Mouse (Mus musculus) adrenal gland, postnatal 25 days (tissue): ENCODE results near the gene Ntng1. TPM values are rescaled to one million over a fixed set of nuclear protein-coding genes. Genes with fewer than 3 reads are reported as not detected.

ENCODE experiments used
- DNase-seq: peaks from one replicate; pipeline ENCODE4 v3.0.0; 2021; ENCODE audit warnings: mixed read lengths
- total RNA-seq: library from RNA; stranded (reverse); gene quantifications from 2 replicates; pipeline ENCODE4 v1.2.3, GENCODE M21; 2021

Ntng1 gene
- total RNA-seq, 1 experiment from 2014 or later, result 1.7 TPM

- DNase-seq, result no peak
Observed at GRCm38 (mm10) chr3:110054125-110054524, 89.7 kb downstream of the Ntng1 start.

DNA sequence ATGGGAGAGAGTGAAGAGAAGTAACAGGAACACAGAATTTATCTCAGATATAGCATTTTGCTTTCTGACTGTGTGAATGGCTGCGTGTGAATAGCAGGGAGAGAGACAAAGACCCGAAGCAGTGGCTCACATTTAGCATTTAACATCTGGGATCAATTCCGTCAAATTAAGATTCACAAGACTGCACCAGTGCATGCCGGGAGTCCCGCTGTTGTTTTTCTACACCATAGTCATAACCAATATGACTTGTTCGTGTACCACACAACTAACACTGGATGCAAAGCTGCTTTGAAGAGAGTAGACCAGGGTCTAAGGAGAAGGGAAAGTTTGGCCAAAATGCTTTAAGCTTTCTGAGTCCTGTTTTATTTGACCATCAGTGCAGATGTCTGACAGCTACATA lies 95.7 kb downstream of the Ntng1 start:
- DNase-seq, result no peak

DNA sequence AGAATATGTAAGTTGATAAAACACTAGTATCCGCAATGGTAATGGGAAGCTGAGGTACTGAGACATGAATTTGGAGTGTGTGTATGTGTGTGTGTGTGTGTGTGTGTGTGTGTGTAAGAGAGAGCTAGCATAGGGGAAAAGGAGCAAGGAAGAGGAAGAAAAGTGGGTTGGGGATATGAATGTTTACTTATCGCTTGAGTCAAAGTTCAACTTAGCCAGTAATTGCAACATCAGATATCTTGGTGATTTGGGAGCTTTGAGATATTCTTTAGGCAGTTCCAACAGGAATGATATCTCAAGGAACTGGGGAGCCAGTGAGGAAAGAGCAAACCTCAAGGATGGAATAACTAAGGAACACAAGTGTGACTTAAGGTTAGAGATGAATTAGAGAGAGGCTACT lies 97.1 kb downstream of the Ntng1 start:
- DNase-seq, result no peak

GRCm38 (mm10) chr3:110044209-110044608 lies 99.6 kb downstream of the Ntng1 start:
- no peak for DNase-seq

- DNase-seq, result no peak
Observed at GRCm38 (mm10) chr3:110043641-110044187, 100.1 kb downstream of the Ntng1 start.

DNA sequence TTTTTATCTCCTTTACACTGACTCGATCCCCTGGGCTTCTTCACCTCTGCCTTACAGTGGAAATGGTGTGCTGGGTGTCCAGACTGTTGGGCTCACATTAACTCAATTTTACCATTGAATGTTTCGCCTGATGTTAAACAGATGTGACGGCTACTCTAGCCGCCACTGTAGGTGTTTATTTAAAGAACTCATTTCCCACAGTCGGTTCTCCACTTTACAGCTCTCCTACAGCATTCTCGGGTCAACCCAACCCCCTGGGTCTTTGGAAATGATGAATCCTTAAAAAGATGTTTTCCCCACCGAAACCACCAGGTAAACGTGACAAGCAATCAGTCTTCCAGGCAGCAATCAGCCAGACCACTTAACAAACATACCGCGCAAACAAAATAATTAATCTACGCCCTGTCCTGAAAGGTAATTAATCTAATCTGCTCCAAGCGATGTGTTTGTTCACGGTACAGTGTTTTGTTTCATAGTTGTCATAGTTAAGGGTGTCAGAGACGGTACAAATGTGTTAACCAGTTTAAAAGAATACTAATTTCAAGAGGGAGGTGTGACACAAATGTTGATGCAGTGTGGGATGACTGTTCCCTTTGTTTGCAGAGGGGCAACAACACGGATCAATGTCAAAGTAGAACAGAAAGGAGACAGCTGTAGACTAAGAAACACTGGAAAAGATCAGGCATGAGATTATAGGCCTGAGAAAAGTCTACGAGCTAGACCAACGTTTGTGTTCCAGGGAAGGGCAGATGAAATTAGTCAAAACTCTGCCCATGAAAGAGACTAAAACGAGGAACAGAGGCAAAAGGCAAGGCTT lies 120.8 kb downstream of the Ntng1 start:
- no peak for DNase-seq

DNA sequence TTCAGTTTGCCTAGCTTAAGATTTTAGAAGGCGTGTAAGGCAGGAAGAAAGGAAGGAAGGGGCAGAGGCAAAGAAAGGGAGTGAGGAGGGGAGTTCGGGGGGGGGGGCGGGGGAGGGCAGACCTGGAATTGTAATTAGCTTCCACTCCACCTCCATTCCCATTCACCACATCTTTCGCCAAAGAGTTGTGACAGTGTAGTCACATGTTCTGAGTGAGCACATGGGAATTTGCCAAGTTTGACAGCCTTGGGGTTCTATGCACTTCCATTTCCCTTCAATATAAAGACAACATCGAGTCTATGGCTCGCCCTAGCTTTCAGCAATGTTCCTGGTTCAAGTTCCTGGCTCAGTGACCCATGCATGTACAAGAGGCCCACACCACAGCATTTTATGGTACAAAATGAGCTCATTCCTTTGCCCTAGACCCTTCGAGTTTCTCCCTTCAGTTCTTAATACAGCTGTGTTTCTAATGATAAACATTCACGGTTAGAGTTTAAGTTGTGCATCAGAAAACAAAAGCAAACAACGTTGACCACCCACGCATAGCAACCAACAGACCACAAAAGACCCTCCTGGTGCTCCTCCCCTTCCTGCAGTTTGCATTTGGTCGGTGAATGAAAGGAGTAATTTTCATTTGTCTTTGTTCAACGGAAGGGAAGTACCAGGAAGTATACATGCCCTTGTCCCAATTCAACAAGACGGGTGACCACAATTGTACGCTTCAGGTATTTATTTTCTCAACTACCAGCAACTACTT lies 132.8 kb downstream of the Ntng1 start:
- no peak for DNase-seq

- no peak for DNase-seq
Observed at GRCm38 (mm10) chr3:110010441-110010840, 133.4 kb downstream of the Ntng1 start.

DNA sequence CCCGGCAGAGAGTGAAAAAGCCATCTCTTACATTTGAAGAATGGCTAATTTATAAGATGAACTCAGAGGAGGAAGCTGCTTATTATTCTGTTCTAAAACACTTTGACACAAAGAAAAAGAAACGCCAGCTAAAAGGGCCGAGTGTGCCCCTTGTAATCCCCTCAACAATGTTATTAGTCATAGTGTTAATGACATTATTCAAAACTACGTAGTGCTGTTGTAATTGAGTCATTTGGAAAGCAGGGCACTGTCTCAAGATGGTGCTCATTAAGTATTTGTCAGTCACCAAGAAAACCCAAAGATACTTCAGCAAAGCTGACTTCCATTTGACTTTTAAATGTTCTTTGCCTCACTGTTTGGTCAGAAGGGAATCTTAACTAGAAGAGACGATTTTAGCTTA lies 143.5 kb downstream of the Ntng1 start:
- DNase-seq, result no peak

GRCm38 (mm10) chr3:109995663-109996024 lies 148.2 kb downstream of the Ntng1 start:
- no peak for DNase-seq

DNA sequence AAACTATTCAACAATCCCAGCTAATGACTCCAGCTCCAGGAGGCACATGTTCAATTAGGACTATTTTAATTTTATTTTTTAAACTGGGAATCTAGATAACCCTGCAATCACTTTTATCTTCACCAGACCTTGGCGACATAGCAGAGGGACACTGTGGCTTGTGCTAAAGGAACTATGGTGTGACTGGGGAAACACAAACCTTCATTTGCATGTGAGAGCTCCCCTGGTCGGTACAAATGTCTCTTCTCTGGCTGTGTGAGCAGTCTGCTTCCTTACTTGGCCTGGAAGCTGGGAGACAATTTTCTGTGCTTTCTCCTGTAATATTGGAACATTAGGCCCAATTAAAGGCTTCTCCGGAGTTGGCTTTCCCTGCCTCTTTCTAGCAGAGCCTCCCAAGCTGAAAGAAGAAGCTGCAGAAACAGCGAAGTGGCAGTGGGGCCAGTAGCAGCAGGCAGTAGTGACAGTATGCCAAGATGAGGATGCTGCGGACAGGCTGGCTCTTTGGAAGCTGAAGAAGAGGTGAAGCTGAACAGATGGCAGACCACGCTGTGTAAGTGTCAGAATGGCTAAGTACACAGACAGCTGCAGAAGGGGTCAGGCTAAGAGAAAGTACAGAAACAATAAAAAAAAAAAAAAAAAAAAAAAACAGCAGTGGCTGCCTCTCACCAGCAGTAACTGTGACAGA lies 148.7 kb downstream of the Ntng1 start:
- DNase-seq, result no peak

- no peak for DNase-seq
Observed at GRCm38 (mm10) chr3:109984086-109984485, 159.7 kb downstream of the Ntng1 start.

- DNase-seq, result no peak
Observed at GRCm38 (mm10) chr3:109977614-109978013, 166.2 kb downstream of the Ntng1 start.

DNA sequence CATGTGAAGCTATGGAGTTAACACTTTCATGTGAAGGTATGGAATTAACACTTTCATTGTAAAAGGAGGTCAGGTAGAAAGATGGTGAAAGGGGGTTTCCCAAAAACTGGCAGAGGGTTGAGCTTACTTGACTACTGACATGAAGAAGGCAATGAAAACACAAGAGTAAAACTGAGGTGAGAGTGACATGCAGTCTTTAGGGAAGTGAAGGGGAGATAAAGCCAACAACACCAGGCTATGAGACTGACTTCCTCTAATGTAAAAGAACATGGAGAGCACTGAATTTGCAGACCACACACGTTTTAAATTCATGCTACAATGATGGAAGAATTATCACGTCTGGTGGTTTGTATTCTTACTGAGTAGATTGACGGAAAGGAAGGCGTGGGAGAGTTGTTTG lies 168.7 kb downstream of the Ntng1 start:
- DNase-seq, result no peak

DNA sequence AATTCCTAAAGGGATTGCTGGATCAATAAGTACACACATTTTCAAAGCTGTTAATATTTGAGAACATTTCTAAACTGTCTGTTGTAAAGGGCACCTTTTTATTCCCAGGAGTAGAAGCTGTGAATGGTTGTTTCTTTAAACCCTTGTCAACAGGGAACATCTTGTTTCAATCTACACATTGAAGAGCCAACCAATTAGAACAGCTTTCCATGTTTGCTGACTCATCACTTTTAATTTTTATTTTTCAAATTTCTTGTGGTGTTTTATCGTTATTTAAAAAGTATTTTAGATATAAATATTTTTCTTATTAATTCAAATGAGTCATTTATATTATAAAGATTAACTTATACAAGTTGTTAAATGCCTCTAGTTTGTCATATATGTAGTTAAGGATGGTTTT lies 172.3 kb downstream of the Ntng1 start:
- no peak for DNase-seq

- DNase-seq, result no peak
Observed at GRCm38 (mm10) chr3:109970181-109970580, 173.6 kb downstream of the Ntng1 start.

DNA sequence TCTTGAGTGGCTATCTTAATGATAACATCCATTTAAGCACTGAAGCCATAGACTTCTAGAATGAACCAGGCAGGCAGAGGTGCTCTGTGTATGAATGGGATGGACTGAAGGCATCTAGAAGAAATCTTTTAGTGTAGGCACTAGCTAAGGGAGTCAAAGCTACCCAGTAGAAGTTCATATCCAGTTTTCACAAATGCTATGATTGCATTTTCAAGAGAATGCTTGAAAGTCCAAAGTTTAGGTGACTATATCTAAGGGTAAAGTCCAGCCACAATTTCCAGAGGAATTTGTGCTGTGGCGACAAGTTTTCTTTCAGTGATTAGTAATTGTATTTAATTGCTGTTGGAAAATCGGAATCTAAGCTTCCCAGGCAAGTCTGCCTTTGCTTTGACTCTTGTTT lies 181.2 kb downstream of the Ntng1 start:
- DNase-seq, result no peak

DNA sequence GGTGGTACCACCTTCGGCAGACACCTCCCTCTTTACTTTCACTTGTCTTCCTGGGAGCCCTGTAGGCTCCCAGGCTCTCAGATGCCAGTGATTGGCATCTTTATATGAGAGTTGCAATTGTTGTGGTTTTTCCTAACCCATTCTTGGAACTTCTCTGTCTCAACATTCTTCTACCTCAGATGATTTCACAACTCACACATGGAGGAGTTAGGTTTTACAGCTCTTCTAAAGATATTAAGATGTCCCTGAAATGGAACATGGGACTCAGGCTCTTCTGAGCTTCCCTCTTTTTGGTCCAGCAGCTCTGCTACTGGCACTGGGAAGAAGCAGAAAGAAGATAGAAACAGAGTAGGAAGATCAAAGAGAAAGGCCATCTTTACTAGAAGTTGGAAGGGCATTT lies 200.9 kb downstream of the Ntng1 start:
- DNase-seq, result no peak

GRCm38 (mm10) chr3:109937634-109938033 lies 206.2 kb downstream of the Ntng1 start:
- no peak for DNase-seq

DNA sequence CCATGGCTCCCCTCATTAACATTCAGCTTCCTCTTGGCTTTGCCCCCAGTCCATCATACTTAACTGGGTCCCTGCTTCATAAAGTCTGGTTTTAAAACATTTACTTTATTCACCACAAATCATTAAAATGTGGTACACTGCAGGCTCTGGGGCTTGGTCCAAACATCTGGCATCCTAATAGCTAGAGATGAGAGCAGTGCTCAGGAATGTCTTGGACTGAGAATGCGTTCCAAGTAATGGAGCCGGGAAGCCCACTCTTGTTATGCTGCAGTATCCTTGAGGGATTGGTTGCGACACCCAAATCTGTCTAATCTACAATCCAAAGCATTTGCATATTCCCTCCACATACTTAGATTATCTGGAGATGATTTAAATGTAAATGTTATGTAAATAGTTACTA lies 207.5 kb downstream of the Ntng1 start:
- DNase-seq, result no peak

DNA sequence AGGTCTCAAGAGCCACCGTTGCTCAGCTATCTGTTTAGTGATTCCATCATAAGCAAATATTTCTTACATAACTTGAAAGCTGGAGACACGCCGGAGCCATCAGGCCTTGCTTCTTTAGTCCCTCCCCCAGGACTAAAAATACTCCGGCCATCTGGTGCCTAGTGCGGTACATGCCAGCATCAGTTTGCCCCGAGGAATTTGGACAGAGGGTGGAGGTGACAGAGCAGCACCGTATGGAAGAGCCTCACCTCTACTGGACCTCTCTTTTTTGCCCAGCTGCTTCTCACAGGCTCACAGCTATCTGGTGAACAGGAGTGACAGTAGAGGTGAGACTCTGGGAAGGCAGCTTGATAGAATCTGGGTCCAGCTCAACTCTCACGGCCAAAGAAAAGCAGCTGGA lies 211.6 kb downstream of the Ntng1 start:
- DNase-seq, result no peak

DNA sequence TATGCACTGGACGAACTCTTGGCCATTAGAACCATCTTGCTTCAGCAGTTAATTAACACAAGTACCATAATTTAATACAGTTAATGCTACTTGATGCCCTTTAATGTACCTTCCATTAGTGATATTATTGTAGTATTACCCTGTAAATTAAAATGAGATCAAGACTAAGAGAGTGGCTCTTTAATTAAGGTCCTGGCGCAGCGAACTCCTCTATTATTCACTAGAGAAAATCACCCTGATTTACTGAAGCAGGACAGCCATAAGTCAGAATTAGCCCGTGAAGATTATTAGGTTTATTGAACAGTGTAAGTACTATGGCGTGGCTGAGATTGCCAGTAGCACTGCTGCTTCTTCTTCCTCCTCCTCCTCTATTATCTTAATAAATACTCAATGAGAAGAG lies 212.8 kb downstream of the Ntng1 start:
- DNase-seq, result no peak

DNA sequence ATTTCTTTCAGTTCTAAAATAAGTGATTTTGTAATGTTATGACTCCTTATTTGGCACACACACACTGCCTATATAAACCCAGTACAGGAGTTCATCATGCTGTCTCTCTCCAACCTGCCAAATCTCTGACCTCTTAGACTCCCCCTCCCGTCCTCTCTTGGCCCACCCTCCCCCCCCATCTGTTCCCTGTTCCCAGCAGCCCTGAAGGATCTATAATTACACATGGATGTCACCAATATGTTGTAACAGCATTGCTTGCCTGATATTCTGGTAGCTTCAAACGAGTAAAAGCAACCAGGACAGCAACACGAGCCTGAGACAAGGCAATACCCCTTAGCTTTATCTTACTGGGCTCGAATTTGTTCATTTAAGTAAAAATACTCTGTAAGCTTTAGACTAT lies 220.0 kb downstream of the Ntng1 start:
- no peak for DNase-seq
